17 mouse cellular contexts compared by ENCODE assay signal in genomic region chr3:149019925-149020324, GRCm38 (mm10). TPM values are rescaled to one million over a fixed set of nuclear protein-coding genes. Genes with fewer than 3 reads are reported as not detected.
DNase-seq lines count a peak whose midpoint lies in the region; ATAC-seq and TF ChIP-seq lines count a peak whose summit lies in the region.
"Had no signal": no experiment of that assay in that cellular context is flagged by ENCODE, and none has a peak within 500 bp of the region (broad histone marks: within the 10 kb centered on the region; RNA-seq: fewer than 3 reads in every experiment).

No protein-coding gene starts in this region.

- no peak for ATAC-seq in heart, postnatal 0 days (ENCODE audit: insufficient read depth, low read depth)
- ATAC-seq in heart, embryonic 12.5 days (ENCODE audit: insufficient number of reproducible peaks, low FRiP score), result no peak
- peak; percentile 53; the same call in 1 of the 2 replicates for ATAC-seq in limb, embryonic 14.5 days (ENCODE audit: low FRiP score, low read depth)
- ATAC-seq in midbrain, postnatal 0 days (ENCODE audit: low FRiP score), result no peak
- no peak for ATAC-seq in midbrain, embryonic 15.5 days (replicated peaks)
- ATAC-seq: CD4-positive, CD25-positive, alpha-beta regulatory T cell, adult 4 months had no signal

- 67% methylated on average over 5 of the region's 5 CpGs for WGBS in heart, postnatal 0 days
- 69% methylated on average over 5 of the region's 5 CpGs for WGBS in heart, embryonic 12.5 days
- 42% methylated on average over 5 of the region's 5 CpGs for whole genome bisulfite sequencing in limb, embryonic 14.5 days
- 62% methylated on average over 5 of the region's 5 CpGs for WGBS in limb, embryonic 10.5 days
- 62% methylated on average over 5 of the region's 5 CpGs for WGBS in midbrain, postnatal 0 days
- WGBS in midbrain, embryonic 15.5 days, result 69% methylated on average over 5 of the region's 5 CpGs

- TF ChIP-seq POLR2A in limb, embryonic 14.5 days (IDR thresholded peaks at IDR 0.05; ENCODE audit: borderline replicate concordance, extremely low read depth, insufficient read depth, insufficient read length), result no peak

- H3K9ac ChIP-seq in heart, postnatal 0 days (replicated peaks; ENCODE audit: low read depth, low read length), result no peak overlapping the region
- no peak overlapping the region for H3K9ac ChIP-seq in heart, embryonic 12.5 days
- no peak overlapping the region for H3K9ac ChIP-seq in limb, embryonic 14.5 days (ENCODE audit: low read depth, low read length, severe bottlenecking)
- H3K9ac ChIP-seq in midbrain, postnatal 0 days (replicated peaks; ENCODE audit: low read length, poor library complexity, severe bottlenecking), result no peak overlapping the region
- no peak overlapping the region for H3K9ac ChIP-seq in midbrain, embryonic 15.5 days
- H3K9ac ChIP-seq: embryonic facial prominence, embryonic 13.5 days; hindbrain, embryonic 13.5 days; neural tube, embryonic 15.5 days had no signal

- no peaks in the 10 kb centered on the region for H3K36me3 ChIP-seq in heart, postnatal 0 days (replicated peaks; ENCODE audit: control insufficient read depth, insufficient read depth, low read length)
- H3K36me3 ChIP-seq in heart, embryonic 12.5 days, result no peaks in the 10 kb centered on the region
- no peaks in the 10 kb centered on the region for H3K36me3 ChIP-seq in limb, embryonic 14.5 days (ENCODE audit: control insufficient read depth, insufficient read depth, low read length)
- no peaks in the 10 kb centered on the region for H3K36me3 ChIP-seq in limb, embryonic 10.5 days
- H3K36me3 ChIP-seq in midbrain, postnatal 0 days (ENCODE audit: insufficient read depth, low read length), result no peaks in the 10 kb centered on the region
- H3K36me3 ChIP-seq in midbrain, embryonic 15.5 days (replicated peaks), result no peaks in the 10 kb centered on the region
- H3K36me3 ChIP-seq: embryonic facial prominence, embryonic 13.5 days; forebrain, embryonic 10.5 days; hindbrain, embryonic 13.5 days; neural tube, embryonic 15.5 days had no signal

- no peak for DNase-seq in heart, postnatal 0 days (ENCODE audit: low spot score)
- DNase-seq in limb, embryonic 14.5 days (ENCODE audit: low spot score), result no peak
- DNase-seq in limb, embryonic 10.5 days (ENCODE audit: low spot score), result no peak
- DNase-seq in midbrain, postnatal 0 days (ENCODE audit: low spot score), result peak; percentile 34
- no peak for DNase-seq in urinary bladder, postnatal 25 days (ENCODE audit: low spot score)
- DNase-seq: adrenal gland, postnatal 14 days; cerebellum, adult 9-11 months; kidney, adult 11 months; retina, postnatal 1 day had no signal

- H3K4me3 ChIP-seq in heart, postnatal 0 days (ENCODE audit: low read depth, low read length), result no peak overlapping the region
- H3K4me3 ChIP-seq in heart, embryonic 12.5 days, result no peak overlapping the region
- H3K4me3 ChIP-seq in limb, embryonic 14.5 days (replicated peaks; ENCODE audit: low read length), result no peak overlapping the region
- H3K4me3 ChIP-seq in limb, embryonic 10.5 days, result no peak overlapping the region
- no peak overlapping the region for H3K4me3 ChIP-seq in midbrain, postnatal 0 days (ENCODE audit: low read depth, low read length)
- H3K4me3 ChIP-seq in midbrain, embryonic 15.5 days, result no peak overlapping the region
- H3K4me3 ChIP-seq: embryonic facial prominence, embryonic 13.5 days; forebrain, embryonic 10.5 days; hindbrain, embryonic 13.5 days; neural tube, embryonic 15.5 days had no signal

- TF ChIP-seq CTCF in heart, postnatal 0 days (IDR thresholded peaks at IDR 0.05; ENCODE audit: low read depth), result peak; percentile 11; the same call in 1 of the 2 replicates
- peak; percentile 47 for TF ChIP-seq CTCF in midbrain, postnatal 0 days (IDR thresholded peaks at IDR 0.05)

- H3K4me2 ChIP-seq in heart, postnatal 0 days (ENCODE audit: low read depth, low read length), result no peak overlapping the region
- no peak overlapping the region for H3K4me2 ChIP-seq in heart, embryonic 12.5 days
- H3K4me2 ChIP-seq in limb, embryonic 14.5 days (replicated peaks; ENCODE audit: low read depth, low read length, severe bottlenecking), result no peak overlapping the region
- no peak overlapping the region for H3K4me2 ChIP-seq in midbrain, postnatal 0 days (ENCODE audit: low read depth, low read length, poor library complexity, severe bottlenecking)
- H3K4me2 ChIP-seq in midbrain, embryonic 15.5 days, result no peak overlapping the region
- H3K4me2 ChIP-seq: embryonic facial prominence, embryonic 13.5 days; hindbrain, embryonic 13.5 days; liver, embryonic 11.5 days; neural tube, embryonic 15.5 days had no signal

- H3K27me3 ChIP-seq in heart, postnatal 0 days (ENCODE audit: control insufficient read depth, insufficient read depth, low read length), result no peaks in the 10 kb centered on the region
- H3K27me3 ChIP-seq in heart, embryonic 12.5 days (replicated peaks), result no peaks in the 10 kb centered on the region
- H3K27me3 ChIP-seq in limb, embryonic 14.5 days (ENCODE audit: control insufficient read depth, insufficient read depth, low read length), result no peaks in the 10 kb centered on the region
- H3K27me3 ChIP-seq in limb, embryonic 10.5 days (ENCODE audit: low read depth, poor library complexity, severe bottlenecking), result no peaks in the 10 kb centered on the region
- no peaks in the 10 kb centered on the region for H3K27me3 ChIP-seq in midbrain, postnatal 0 days (ENCODE audit: insufficient read depth, low read length)
- H3K27me3 ChIP-seq in midbrain, embryonic 15.5 days (replicated peaks), result no peaks in the 10 kb centered on the region
- H3K27me3 ChIP-seq: embryonic facial prominence, embryonic 13.5 days; hindbrain, embryonic 13.5 days; neural tube, embryonic 15.5 days had no signal

- no peaks in the 10 kb centered on the region for H3K9me3 ChIP-seq in heart, postnatal 0 days (replicated peaks; ENCODE audit: control insufficient read depth, low read length)
- no peaks in the 10 kb centered on the region for H3K9me3 ChIP-seq in heart, embryonic 12.5 days (replicated peaks)
- H3K9me3 ChIP-seq in limb, embryonic 14.5 days (ENCODE audit: control insufficient read depth, low read length), result no peaks in the 10 kb centered on the region
- H3K9me3 ChIP-seq in limb, embryonic 10.5 days (replicated peaks), result no peaks in the 10 kb centered on the region
- no peaks in the 10 kb centered on the region for H3K9me3 ChIP-seq in midbrain, postnatal 0 days (ENCODE audit: low read length)
- H3K9me3 ChIP-seq in midbrain, embryonic 15.5 days, result no peaks in the 10 kb centered on the region
- H3K9me3 ChIP-seq: embryonic facial prominence, embryonic 13.5 days; forebrain, embryonic 10.5 days; hindbrain, embryonic 13.5 days; neural tube, embryonic 15.5 days had no signal

- no peaks in the 10 kb centered on the region; the same call in 1 of the 2 replicates for H3K4me1 ChIP-seq in heart, postnatal 0 days (ENCODE audit: control insufficient read depth, insufficient read depth)
- H3K4me1 ChIP-seq in heart, embryonic 12.5 days (replicated peaks), result no peaks in the 10 kb centered on the region
- H3K4me1 ChIP-seq in limb, embryonic 14.5 days (ENCODE audit: control insufficient read depth, insufficient read depth, low read length), result peaks cover 13% of the 10 kb centered on the region
- peaks cover 29% of the 10 kb centered on the region for H3K4me1 ChIP-seq in limb, embryonic 10.5 days
- no peaks in the 10 kb centered on the region for H3K4me1 ChIP-seq in midbrain, postnatal 0 days (ENCODE audit: insufficient read depth, low read length)
- no peaks in the 10 kb centered on the region for H3K4me1 ChIP-seq in midbrain, embryonic 15.5 days
- H3K4me1 ChIP-seq: embryonic facial prominence, embryonic 13.5 days; hindbrain, embryonic 13.5 days; neural tube, embryonic 15.5 days had no signal

- H3K27ac ChIP-seq in heart, postnatal 0 days (ENCODE audit: low read depth), result no peak overlapping the region
- no peak overlapping the region for H3K27ac ChIP-seq in heart, embryonic 12.5 days (ENCODE audit: poor library complexity, severe bottlenecking)
- H3K27ac ChIP-seq in limb, embryonic 14.5 days (replicated peaks; ENCODE audit: low read depth, low read length), result no peak overlapping the region
- no peak overlapping the region for H3K27ac ChIP-seq in limb, embryonic 10.5 days
- no peak overlapping the region for H3K27ac ChIP-seq in midbrain, postnatal 0 days (ENCODE audit: low read depth, low read length)
- no peak overlapping the region for H3K27ac ChIP-seq in midbrain, embryonic 15.5 days
- H3K27ac ChIP-seq: embryonic facial prominence, embryonic 13.5 days; forebrain, embryonic 10.5 days; hindbrain, embryonic 13.5 days; neural tube, embryonic 15.5 days had no signal

- no peak for TF ChIP-seq EP300 in heart, postnatal 0 days (IDR thresholded peaks at IDR 0.05; ENCODE audit: low read depth)

RNA-seq across cellular contexts. Expression of gene Adgrl2, which starts 29.6 kb away (rescaled TPM):
- total RNA-seq in heart, postnatal 0 days (2014; rRNA removed; ENCODE audit: low replicate concordance), result 32.7 and 59.4 TPM in 2 replicates
- 25.6 and 26.6 TPM in 2 replicates for polyA plus RNA-seq in heart, postnatal 0 days (2015; fragmentation: Nextera tagmentation; extraction: Ambion mirVana)
- polyA plus RNA-seq in heart, embryonic 12.5 days (2016; fragmentation: Nextera tagmentation; extraction: Ambion mirVana), result 48.1 and 52.2 TPM in 2 replicates
- polyA plus RNA-seq in limb, embryonic 14.5 days (2012; rRNA removed), result 147 and 174 TPM in 2 replicates
- polyA plus RNA-seq in limb, embryonic 14.5 days (2014; fragmentation: Nextera tagmentation; extraction: Ambion mirVana), result 119 and 141 TPM in 2 replicates
- 79.2 and 81.2 TPM in 2 replicates for polyA plus RNA-seq in limb, embryonic 10.5 days (2016; fragmentation: Nextera tagmentation; extraction: Ambion mirVana)
- 102 and 116 TPM in 2 replicates for total RNA-seq in midbrain, postnatal 0 days (2014; rRNA removed)
- polyA plus RNA-seq in midbrain, postnatal 0 days (2015; fragmentation: Nextera tagmentation; extraction: Ambion mirVana), result 83.6 and 92.9 TPM in 2 replicates
- polyA plus RNA-seq in midbrain, embryonic 15.5 days (2015; fragmentation: Nextera tagmentation; extraction: Ambion mirVana), result 120 and 140 TPM in 2 replicates
- polyA plus RNA-seq: CD4-positive, CD25-positive, alpha-beta regulatory T cell, adult 4 months had no signal
